Mouse (Mus musculus) hindbrain, postnatal 0 days (tissue): ENCODE data around the gene Llgl2. TPM values are rescaled to one million over a fixed set of nuclear protein-coding genes. Genes with fewer than 3 reads are reported as not detected.
A peak's percentile ranks its signal among the peaks of the same experiment; 100 is the strongest.

ENCODE experiments used
- ATAC-seq: fragments of 200-750 bp; cut with Nextera tagmentation; 2 replicates; pipeline ENCODE4 v1.8.0; 2017; ENCODE audit warnings: mild to moderate bottlenecking, moderate TSS enrichment, moderate library complexity
- DNase-seq: peaks from one replicate; pipeline ENCODE4 v3.0.0-alpha.2; 2015; ENCODE audit warnings: low spot score
- H3K27ac ChIP-seq: fragments of 300-500 bp; sonication (generic); 2 replicates; pipeline ENCODE4 v1.5.1; 2014; ENCODE audit warnings: mild to moderate bottlenecking
- H3K27me3 ChIP-seq: fragments of 300-500 bp; sonication (generic); 2 replicates; pipeline ENCODE4 v1.6.1; 2014; ENCODE audit warnings: low read length, mixed read lengths; ENCODE audit not compliant: insufficient read depth
- H3K36me3 ChIP-seq: fragments of 300-500 bp; sonication (generic); 2 replicates; pipeline ENCODE4 v1.6.1; 2014; ENCODE audit warnings: low read length, mixed read lengths; ENCODE audit not compliant: insufficient read depth
- H3K4me1 ChIP-seq: fragments of 300-500 bp; sonication (generic); 2 replicates; pipeline ENCODE4 v1.6.1; 2014; ENCODE audit warnings: antibody characterized with exemption, low read length, mixed read lengths; ENCODE audit not compliant: insufficient read depth
- H3K4me2 ChIP-seq: fragments of 300-500 bp; sonication (generic); 2 replicates; pipeline ENCODE4 v1.6.1; 2014; ENCODE audit warnings: low read depth, mild to moderate bottlenecking, low read length, moderate library complexity, mixed read lengths
- H3K4me3 ChIP-seq: fragments of 300-500 bp; sonication (generic); 2 replicates; pipeline ENCODE4 v1.5.1; 2014; ENCODE audit warnings: low read length
- H3K9ac ChIP-seq: fragments of 300-500 bp; sonication (generic); replicated peaks from 2 replicates; pipeline ENCODE4 v1.6.1; 2014; ENCODE audit warnings: mild to moderate bottlenecking, low read length, moderate library complexity, mixed read lengths
- H3K9me3 ChIP-seq: fragments of 300-500 bp; sonication (generic); 2 replicates; pipeline ENCODE4 v1.6.1; 2016; ENCODE audit warnings: low read length, mixed read lengths
- CTCF ChIP-seq: IDR thresholded peaks from 2 replicates; pipeline ENCODE4 v1.5.1; 2016; ENCODE audit warnings: antibody characterized with exemption, control low read depth, low read depth
- WGBS: fragments of 180-500 bp; shearing (Covaris S2); extraction: QIAGEN DNeasy Blood & Tissue Kit; methylation state at CpG from one replicate; pipeline ENCODE4 v1.1.7; 2014; 5-methylcytosine and 5-hydroxymethylcytosine counted together
- polyA plus RNA-seq: library from polyadenylated mRNA; unstranded; fragments of >200 nt; fragmentation: Nextera tagmentation; extraction: Ambion mirVana; gene quantifications from 2 replicates; pipeline ENCODE4 v1.2.1, GENCODE M21; 2015
- total RNA-seq: library from RNA; depleted of rRNA; stranded (reverse); fragments of >200 nt; gene quantifications from 2 replicates; pipeline ENCODE4 v1.2.3, GENCODE M21; 2014

Gene Llgl2
- total and polyA plus RNA-seq, 2 experiments from 2014 or later: 1.5 to 2.1 TPM

GRCm38 (mm10) chr11:115898886-115899285 is 75.0 kb downstream of the Llgl2 start:
- 9% methylated on average over 4 of the region's 4 CpGs for WGBS

GRCm38 (mm10) chr11:115899486-115900266 is 75.8 kb downstream of the Llgl2 start, which contains the start of gene Smim5:
Smim5 (plus strand) TSS chr11:115899966.
- H3K36me3 ChIP-seq: peaks cover under 1% of the 10 kb centered on the region; the same call in 1 of the 2 replicates
- no peak within 1 kb of the TSS for H3K4me2 ChIP-seq
- ATAC-seq: no peak
- H3K27me3 ChIP-seq: no peaks in the 10 kb centered on the region
- no peak within 1 kb of the TSS for H3K27ac ChIP-seq
- H3K9ac ChIP-seq: no peak within 1 kb of the TSS
- H3K4me3 ChIP-seq: no peak within 1 kb of the TSS
- WGBS: 38% methylated on average over 16 of the region's 16 CpGs
- 0 out of 2 replicates have a peak, but pooled peaks have one; percentile 9 for TF ChIP-seq CTCF
- no peaks in the 10 kb centered on the region for H3K4me1 ChIP-seq
- no peaks in the 10 kb centered on the region for H3K9me3 ChIP-seq
- DNase-seq: peak; percentile 21

More at GRCm38 (mm10) chr11:115898886-115899285, 75.0 kb downstream of the Llgl2 start:
- TF ChIP-seq CTCF: peak; percentile 74
- H3K4me2 ChIP-seq: no peak overlapping the region
- DNase-seq: peak; percentile 76
- H3K4me1 ChIP-seq: no peaks in the 10 kb centered on the region
- H3K36me3 ChIP-seq: peaks cover 8% of the 10 kb centered on the region; the same call in 1 of the 2 replicates
- no peak overlapping the region for H3K4me3 ChIP-seq
- no peak overlapping the region for H3K27ac ChIP-seq
- no peaks in the 10 kb centered on the region for H3K9me3 ChIP-seq
- H3K9ac ChIP-seq: no peak overlapping the region
- ATAC-seq: peak; percentile 86
- no peaks in the 10 kb centered on the region for H3K27me3 ChIP-seq

- DNase-seq: no peak
- no peaks in the 10 kb centered on the region for H3K4me1 ChIP-seq
- no peak overlapping the region for H3K4me2 ChIP-seq
- ATAC-seq: no peak
- no peaks in the 10 kb centered on the region for H3K9me3 ChIP-seq
- no peaks in the 10 kb centered on the region; the same call in 1 of the 2 replicates for H3K36me3 ChIP-seq
- no peak overlapping the region for H3K27ac ChIP-seq
- H3K4me3 ChIP-seq: no peak overlapping the region
- no peak overlapping the region for H3K9ac ChIP-seq
- WGBS: 72% methylated on average over 8 of the region's 8 CpGs
- H3K27me3 ChIP-seq: no peaks in the 10 kb centered on the region
- TF ChIP-seq CTCF: no peak
Observed at GRCm38 (mm10) chr11:115900561-115901337, 76.9 kb downstream of the Llgl2 start.

GRCm38 (mm10) chr11:115901338-115902161 is 77.7 kb downstream of the Llgl2 start:
- DNase-seq (no peak), ATAC-seq (no peak)
- no peak for TF ChIP-seq CTCF
- H3K27ac ChIP-seq: no peak overlapping the region
- no peaks in the 10 kb centered on the region; the same call in 1 of the 2 replicates for H3K36me3 ChIP-seq
- no peaks in the 10 kb centered on the region for H3K9me3 ChIP-seq
- H3K4me3 ChIP-seq: no peak overlapping the region
- H3K4me2 ChIP-seq: no peak overlapping the region
- 85% methylated on average over 9 of the region's 9 CpGs for WGBS
- H3K27me3 ChIP-seq: no peaks in the 10 kb centered on the region
- no peaks in the 10 kb centered on the region for H3K4me1 ChIP-seq
- no peak overlapping the region for H3K9ac ChIP-seq

GRCm38 (mm10) chr11:115902177-115902576 is 78.3 kb downstream of the Llgl2 start:
- ATAC-seq (no peak), DNase-seq (no peak)
- H3K27ac ChIP-seq: no peak overlapping the region
- TF ChIP-seq CTCF: no peak
- no peaks in the 10 kb centered on the region for H3K36me3 ChIP-seq
- H3K4me3 ChIP-seq: no peak overlapping the region
- H3K9ac ChIP-seq: no peak overlapping the region
- H3K27me3 ChIP-seq: no peaks in the 10 kb centered on the region
- H3K4me2 ChIP-seq: no peak overlapping the region
- H3K4me1 ChIP-seq: no peaks in the 10 kb centered on the region
- WGBS: 74% methylated on average over 5 of the region's 5 CpGs
- H3K9me3 ChIP-seq: no peaks in the 10 kb centered on the region

- Histone ChIP-seq H3K9me3 (no peaks in the 10 kb centered on the region), H3K4me1 (no peaks in the 10 kb centered on the region), H3K4me3 (no peak overlapping the region), H3K36me3 (no peaks in the 10 kb centered on the region), H3K4me2 (no peak overlapping the region), H3K9ac (no peak overlapping the region), H3K27me3 (no peaks in the 10 kb centered on the region), H3K27ac (no peak overlapping the region)
- ATAC-seq (no peak), DNase-seq (no peak)
- no peak for TF ChIP-seq CTCF
- 90% methylated on average over 1 of the region's 1 CpGs for WGBS
Observed at GRCm38 (mm10) chr11:115902831-115903230, 79.0 kb downstream of the Llgl2 start.
